Mouse (Mus musculus) spleen, postnatal 4 days (tissue): ENCODE measurements around the gene Ecm2.

ENCODE experiments used
- DNase-seq, 2 experiments: peaks; one replicate each; pipeline ENCODE4 v3.0.0; 2022; ENCODE audit warnings: low spot score in 2 of 2

The Ecm2 gene

GRCm38 (mm10) chr13:49504510-49504909 is at the start of gene Ecm2:
Ecm2 (plus strand) TSS chr13:49504810.
- no peak for DNase-seq

DNA sequence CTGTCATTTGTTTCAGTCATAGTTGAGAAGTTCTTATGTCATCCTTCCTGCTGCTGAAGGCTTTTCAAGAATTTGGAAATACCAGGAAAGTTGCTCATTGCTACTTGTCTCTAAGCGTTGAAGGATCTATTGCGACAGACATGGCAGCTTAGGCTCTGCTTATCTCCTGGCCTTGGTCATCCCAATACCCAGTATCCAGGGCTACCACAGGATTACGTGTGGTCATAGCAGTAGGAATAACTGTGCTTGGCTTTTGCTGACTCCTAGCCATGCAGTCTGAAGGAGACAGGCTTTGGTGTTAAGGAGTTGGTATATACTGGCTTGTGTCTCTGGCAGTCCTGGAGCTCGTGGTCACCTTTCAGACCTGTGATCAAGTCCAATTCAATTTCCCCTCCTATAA is 44.3 kb upstream of the Ecm2 start:
- no peak for DNase-seq

- no peak for DNase-seq
Observed at GRCm38 (mm10) chr13:49460692-49461414, 43.8 kb upstream of the Ecm2 start.

- no peak for DNase-seq
Observed at GRCm38 (mm10) chr13:49461458-49462132, 43.0 kb upstream of the Ecm2 start.

GRCm38 (mm10) chr13:49462921-49463320 is 41.7 kb upstream of the Ecm2 start:
- no peak for DNase-seq

GRCm38 (mm10) chr13:49465875-49466274 is 38.7 kb upstream of the Ecm2 start:
- DNase-seq, result no peak

GRCm38 (mm10) chr13:49466393-49467075 is 38.1 kb upstream of the Ecm2 start:
- no peak for DNase-seq

DNA sequence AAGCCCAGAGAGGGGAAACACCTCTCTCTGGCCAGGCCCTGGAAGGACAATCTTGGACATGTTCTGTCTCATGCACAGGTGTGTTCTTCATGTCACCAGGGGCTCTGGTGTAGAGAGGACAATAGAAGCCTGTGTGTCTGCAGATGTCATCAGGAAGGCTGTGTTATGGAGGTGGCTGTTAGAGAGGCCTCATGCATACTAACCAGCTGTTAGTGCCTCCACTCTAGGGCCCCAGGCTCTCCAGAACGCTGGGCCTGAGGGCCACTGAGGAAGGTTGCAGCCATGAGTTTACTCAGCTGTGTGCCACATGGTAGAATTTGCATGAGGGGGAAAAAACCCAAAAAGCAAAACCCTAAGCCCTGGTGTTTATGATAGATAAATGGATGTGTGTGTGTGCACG is 37.0 kb upstream of the Ecm2 start:
- DNase-seq, result no peak

GRCm38 (mm10) chr13:49469002-49469401 is 35.6 kb upstream of the Ecm2 start:
- DNase-seq, result no peak

DNA sequence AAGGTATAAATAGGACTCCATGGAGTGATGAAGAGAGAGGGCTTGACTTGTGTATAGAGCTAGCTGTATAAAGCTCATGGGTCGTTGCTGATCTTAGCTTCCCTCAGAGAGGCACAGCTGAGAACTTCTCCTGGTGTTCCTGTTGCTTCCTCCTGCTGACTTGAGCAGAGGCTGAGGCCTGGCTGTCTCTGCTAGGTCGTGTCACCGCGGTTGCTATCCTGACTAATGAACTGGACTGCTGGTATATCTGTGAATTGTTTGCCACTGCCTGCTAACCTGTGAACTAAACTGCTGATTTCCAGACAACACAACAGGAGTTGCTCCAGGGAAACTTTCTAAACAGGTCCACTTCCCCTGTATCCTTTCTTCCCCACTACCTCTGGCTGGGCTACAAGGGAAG is 34.3 kb upstream of the Ecm2 start:
- DNase-seq, result no peak

GRCm38 (mm10) chr13:49470806-49471205 is 33.8 kb upstream of the Ecm2 start:
- no peak for DNase-seq

GRCm38 (mm10) chr13:49471981-49472675 is 32.5 kb upstream of the Ecm2 start:
- no peak for DNase-seq

DNA sequence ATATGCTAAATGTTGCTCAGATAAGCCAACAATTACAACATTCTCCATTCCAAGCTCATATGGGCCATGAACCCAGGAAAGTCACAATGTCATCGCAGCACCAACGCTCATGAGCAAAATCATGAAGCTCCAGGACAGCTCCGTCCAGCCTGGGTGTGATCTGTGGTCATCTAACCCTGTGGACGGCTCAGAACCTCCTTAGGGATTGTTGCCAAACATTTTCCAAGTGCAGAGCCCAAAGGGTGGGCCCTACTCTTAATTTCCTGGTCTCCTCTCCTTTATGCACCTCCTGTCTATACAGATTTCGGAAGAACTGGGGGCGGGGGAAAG is 32.0 kb upstream of the Ecm2 start:
- DNase-seq, result no peak

DNA sequence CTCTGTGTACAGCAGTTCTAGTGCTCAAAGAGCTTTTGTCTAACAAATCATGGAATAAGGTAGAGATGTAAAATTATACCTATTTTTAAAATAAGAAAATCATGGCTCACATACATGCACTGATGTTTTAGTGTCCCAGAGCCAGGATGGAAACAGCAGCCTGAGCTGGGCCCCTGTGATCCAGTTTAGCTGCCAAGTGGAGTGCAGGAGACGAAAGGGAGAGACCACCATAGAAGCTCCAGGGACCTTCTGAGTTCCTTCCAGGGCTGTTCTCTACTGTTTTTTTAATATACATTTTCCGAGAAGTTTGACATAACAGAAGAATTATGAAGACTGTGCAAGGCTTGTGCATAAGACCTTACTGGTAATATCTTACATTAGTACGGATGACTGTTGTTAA is 26.7 kb upstream of the Ecm2 start:
- no peak for DNase-seq

- DNase-seq, result no peak
Observed at GRCm38 (mm10) chr13:49478851-49479374, 25.7 kb upstream of the Ecm2 start.

GRCm38 (mm10) chr13:49479399-49479798 is 25.2 kb upstream of the Ecm2 start:
- no peak for DNase-seq

- DNase-seq, result peak in 1 of 2 experiments; percentile 40
Observed at GRCm38 (mm10) chr13:49480057-49480456, 24.6 kb upstream of the Ecm2 start.

DNA sequence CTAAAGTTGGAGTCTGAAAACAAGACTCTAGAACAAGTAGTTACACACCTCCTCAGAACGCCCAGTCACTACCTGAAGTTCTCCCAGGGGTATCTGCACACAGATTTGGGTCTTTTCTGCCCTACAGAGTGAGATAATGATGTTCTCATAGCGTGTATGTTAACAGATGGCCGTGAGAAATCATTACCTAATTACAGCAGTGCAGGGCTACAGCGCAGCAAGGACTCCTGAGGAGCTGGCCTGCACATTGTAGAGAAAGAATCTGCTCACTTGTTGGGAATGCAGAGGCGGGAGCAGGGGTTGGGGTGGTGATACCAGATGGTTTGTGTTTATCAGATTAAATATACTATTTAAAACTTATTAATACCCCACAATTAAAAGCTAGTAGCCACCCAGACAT is 24.1 kb upstream of the Ecm2 start:
- peak in 1 of 2 experiments; percentile 38 for DNase-seq

DNA sequence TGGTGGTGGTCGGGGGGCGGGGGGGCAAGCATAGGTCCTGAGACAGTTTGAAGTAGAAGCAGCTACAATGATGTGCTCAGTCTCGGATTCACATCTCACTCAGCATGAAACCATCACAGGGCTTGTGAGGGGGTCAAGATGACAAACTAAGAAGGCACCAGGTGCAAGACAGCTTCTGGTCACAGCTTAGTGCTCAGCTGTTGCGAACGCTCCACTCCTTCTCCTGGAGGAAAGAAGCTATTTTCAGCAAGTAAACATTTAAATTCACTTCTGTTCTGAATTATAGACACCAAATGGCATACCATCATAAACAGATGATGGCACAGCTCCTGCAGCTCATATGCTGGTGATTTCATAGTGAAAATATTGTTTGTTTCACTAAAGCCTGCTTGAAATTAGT is 19.2 kb upstream of the Ecm2 start:
- no peak for DNase-seq

DNA sequence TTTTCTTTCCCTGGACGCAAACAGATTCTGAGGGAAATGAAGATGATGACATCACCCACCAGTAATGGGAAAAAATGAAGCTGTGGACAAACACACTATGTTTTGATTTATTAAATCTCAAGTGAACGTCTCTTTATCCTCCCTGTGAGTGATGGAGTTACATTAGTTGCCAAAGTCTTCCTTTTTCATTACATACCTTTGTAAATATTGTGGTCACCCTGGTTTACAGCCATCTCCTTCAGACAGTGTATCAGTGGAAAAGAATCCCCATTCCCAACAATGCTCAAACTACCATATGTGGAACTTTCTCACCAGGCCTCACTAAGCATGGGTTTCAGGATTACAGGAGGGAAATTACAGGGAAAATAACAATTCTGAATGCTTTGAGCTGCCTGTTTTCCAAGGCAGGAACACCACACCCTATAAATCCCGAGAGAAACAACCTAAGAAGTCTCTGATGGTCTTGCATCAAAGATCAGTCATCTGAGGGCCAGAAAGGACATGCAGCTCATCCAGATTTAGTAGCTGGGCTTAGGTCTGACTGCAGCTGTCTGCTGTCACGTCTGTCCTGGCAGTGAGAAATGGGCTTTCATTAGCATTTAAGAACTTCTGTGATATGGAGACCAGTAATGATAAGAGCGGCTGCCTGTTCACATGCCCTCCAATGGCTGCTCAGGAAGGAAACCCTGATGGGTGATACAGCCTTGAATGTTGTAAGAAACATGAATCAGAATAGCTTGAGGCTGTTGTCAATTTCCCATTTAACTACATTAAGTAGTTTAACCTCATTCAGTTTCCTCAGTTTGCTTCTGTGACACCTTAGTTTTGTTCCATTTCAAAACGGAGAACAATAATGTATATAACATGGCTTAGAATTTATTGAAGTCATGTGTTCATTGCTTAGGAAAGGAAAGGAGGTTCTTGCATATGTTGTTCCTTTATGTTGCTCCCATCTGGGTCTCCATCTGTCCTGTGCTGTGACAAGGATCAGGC is 11.9 kb upstream of the Ecm2 start, which contains the start of gene Tes3-ps:
Gene Tes3-ps (plus strand): TSS at position 943 of the 993 bp plus-strand sequence.
- no peak for DNase-seq

GRCm38 (mm10) chr13:49505776-49506175 is 1.2 kb downstream of the Ecm2 start:
- DNase-seq, result no peak
